Mouse (Mus musculus): ENCODE results near the gene I0C0044D17Rik.

The I0C0044D17Rik gene

GRCm38 (mm10) chr4:98773785-98774184 lies 49.9 kb downstream of the I0C0044D17Rik start:
- DNase-seq: no peak
